ENCODE assay signal across 9 mouse cellular contexts in the genomic region with DNA sequence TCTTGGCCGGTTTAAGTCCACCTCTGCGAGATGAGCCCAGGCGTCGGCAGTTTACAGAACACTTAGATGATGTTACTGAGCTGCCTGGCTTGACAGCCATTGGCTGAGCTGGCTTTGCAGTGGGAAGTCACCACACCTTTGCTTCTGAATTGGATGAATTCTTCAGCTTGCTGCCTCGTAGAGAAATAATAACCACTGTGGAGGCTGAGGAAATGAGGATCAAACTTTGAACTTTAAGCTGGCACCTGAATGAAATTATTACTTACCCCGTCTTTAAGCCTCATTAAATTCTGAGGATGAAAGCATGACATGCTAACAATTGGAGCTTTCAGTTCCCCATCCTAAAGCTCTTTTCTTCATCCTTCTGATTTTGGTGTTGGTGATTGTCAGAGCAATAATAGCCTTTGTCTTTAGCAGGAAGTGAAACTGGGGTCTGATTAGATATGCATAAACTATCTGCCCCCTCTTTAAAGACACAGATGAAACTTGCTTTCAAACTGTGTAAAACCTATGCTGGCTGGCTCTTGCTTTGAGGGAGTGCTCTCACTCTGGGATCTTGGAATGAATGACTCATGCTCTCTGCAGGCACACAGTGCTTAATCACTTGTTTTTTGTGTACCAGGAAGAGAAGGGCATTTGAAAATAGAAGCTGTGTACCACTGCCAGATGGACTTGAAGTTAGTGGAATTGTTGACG. TPM values are rescaled to one million over a fixed set of nuclear protein-coding genes. Genes with fewer than 3 reads are reported as not detected.
DNase-seq lines count a peak whose midpoint lies in the region; ATAC-seq and TF ChIP-seq lines count a peak whose summit lies in the region.
"Had no signal": no experiment of that assay in that cellular context is flagged by ENCODE, and none has a peak within 500 bp of the region (broad histone marks: within the 10 kb centered on the region; RNA-seq: fewer than 3 reads in every experiment).

No protein-coding gene starts in this region.

- DNase-seq in left cerebral cortex, adult 11 months (ENCODE audit: low spot score) = peak; percentile 47
- DNase-seq in left cerebral cortex, postnatal 4 days = no peak
- peak; percentile 41 for DNase-seq in MEL (ENCODE audit: low read depth, low spot score)
- DNase-seq in cerebellum, adult 8-10 months = peak; percentile 62
- peak; percentile 78 for DNase-seq in lung, postnatal 25 days (ENCODE audit: low spot score)
- no peak for DNase-seq in gastrocnemius, postnatal 10 days

- TF ChIP-seq RAD21 in MEL (IDR thresholded peaks at IDR 0.05; ENCODE audit: low read depth, low read length) = no peak

- no peaks in the 10 kb centered on the region for H3K27me3 ChIP-seq in MEL (ENCODE audit: control insufficient read depth in 1 of 2, insufficient read depth in 2 of 2, low read length in 2 of 2)
- H3K27me3 ChIP-seq in heart, embryonic 14.5 days (ENCODE audit: control insufficient read depth, insufficient read depth, low read length) = no peaks in the 10 kb centered on the region
- no peaks in the 10 kb centered on the region for H3K27me3 ChIP-seq in midbrain, embryonic 16.5 days (ENCODE audit: control insufficient read depth, insufficient read depth, low read depth, low read length)
- H3K27me3 ChIP-seq: liver, embryonic 15.5 days had no signal

- 48% methylated on average over 7 of the region's 7 CpGs for WGBS in heart, embryonic 14.5 days
- 44% methylated on average over 7 of the region's 7 CpGs for WGBS in midbrain, embryonic 16.5 days

- no peak overlapping the region for H3K4me3 ChIP-seq in MEL (ENCODE audit: control insufficient read depth in 1 of 2, insufficient read depth in 1 of 2, low read depth in 2 of 2, low read length in 2 of 2)
- H3K4me3 ChIP-seq in heart, embryonic 14.5 days (ENCODE audit: control insufficient read depth in 1 of 2, insufficient read depth in 1 of 2, low read depth in 1 of 2, low read length in 2 of 2) = no peak overlapping the region
- H3K4me3 ChIP-seq in midbrain, embryonic 16.5 days (ENCODE audit: low read depth, low read length) = no peak overlapping the region
- H3K4me3 ChIP-seq: liver, embryonic 15.5 days had no signal

- H3K9ac ChIP-seq in MEL (ENCODE audit: control insufficient read depth, low read depth, low read length, poor library complexity, severe bottlenecking) = no peak overlapping the region
- 0 out of 2 replicates have a peak overlapping the region, but pooled peaks have one; percentile 21 for H3K9ac ChIP-seq in heart, embryonic 14.5 days (ENCODE audit: low read length)
- H3K9ac ChIP-seq in midbrain, embryonic 16.5 days (ENCODE audit: low read depth, low read length) = no peak overlapping the region
- H3K9ac ChIP-seq: liver, embryonic 15.5 days had no signal

- H3K36me3 ChIP-seq in MEL (ENCODE audit: control insufficient read depth in 1 of 2, insufficient read depth in 2 of 2, low read length in 2 of 2) = no peaks in the 10 kb centered on the region; a peak in 1 of 4 replicates
- H3K36me3 ChIP-seq in heart, embryonic 14.5 days (ENCODE audit: control insufficient read depth, insufficient read depth, low read length) = no peaks in the 10 kb centered on the region
- H3K36me3 ChIP-seq in midbrain, embryonic 16.5 days (ENCODE audit: control insufficient read depth, insufficient read depth, low read length) = no peaks in the 10 kb centered on the region
- H3K36me3 ChIP-seq: liver, embryonic 15.5 days had no signal

- TF ChIP-seq CTCF in MEL (IDR thresholded peaks at IDR 0.05 in 2 of 3, conservative IDR thresholded peaks at IDR 0.05 in 1 of 3; ENCODE audit: control insufficient read depth in 1 of 3, insufficient read depth in 1 of 3, low read depth in 2 of 3, low read length in 3 of 3, poor library complexity in 1 of 3, severe bottlenecking in 1 of 3) = no peak

- H3K9me3 ChIP-seq in MEL (replicated peaks; ENCODE audit: insufficient read depth, low read length) = no peaks in the 10 kb centered on the region
- no peaks in the 10 kb centered on the region for H3K9me3 ChIP-seq in heart, embryonic 14.5 days (ENCODE audit: control insufficient read depth, low read length)
- H3K9me3 ChIP-seq in midbrain, embryonic 16.5 days (replicated peaks; ENCODE audit: control insufficient read depth, low read length, poor library complexity, severe bottlenecking) = no peaks in the 10 kb centered on the region
- H3K9me3 ChIP-seq: liver, embryonic 15.5 days had no signal

- intact Hi-C loops in left cerebral cortex, postnatal 4 days (cut with DNase I) = loop anchor here (5.0 kb wide), 1 partner anchor 50 kb away; no protein-coding TSS in a partner anchor

- H3K79me2 ChIP-seq in MEL (ENCODE audit: control insufficient read depth, insufficient read depth, low read length, poor library complexity) = no peaks in the 10 kb centered on the region

- peak; percentile 61; the same call in 1 of the 2 replicates for ATAC-seq in heart, embryonic 14.5 days (ENCODE audit: insufficient number of reproducible peaks, insufficient read depth, low FRiP score, low read depth)
- ATAC-seq in midbrain, embryonic 16.5 days = no peak

- no peaks in the 10 kb centered on the region for H3K4me1 ChIP-seq in MEL (ENCODE audit: control insufficient read depth in 1 of 2, insufficient read depth in 2 of 2, low read length in 2 of 2)
- peaks cover 4 to 18% of the 10 kb centered on the region in 2 experiments for H3K4me1 ChIP-seq in heart, embryonic 14.5 days (ENCODE audit: control insufficient read depth in 2 of 2, insufficient read depth in 2 of 2, low read length in 2 of 2)
- no peaks in the 10 kb centered on the region for H3K4me1 ChIP-seq in midbrain, embryonic 16.5 days (ENCODE audit: control insufficient read depth, insufficient read depth, low read length)

- TF ChIP-seq POLR2A in MEL (IDR thresholded peaks at IDR 0.05; ENCODE audit: control insufficient read depth in 1 of 2, insufficient read depth in 1 of 2, low read depth in 1 of 2, low read length in 2 of 2, poor library complexity in 1 of 2) = no peak

- no peak overlapping the region for H3K27ac ChIP-seq in MEL (ENCODE audit: control insufficient read depth, low read depth, low read length)
- peak overlapping the region; percentile 63 to 67; a peak in 3 of 4 replicates for H3K27ac ChIP-seq in heart, embryonic 14.5 days (replicated peaks in 1 of 2; ENCODE audit: control insufficient read depth in 1 of 2, insufficient read depth in 1 of 2, low read depth in 2 of 2, low read length in 2 of 2)
- no peak overlapping the region for H3K27ac ChIP-seq in midbrain, embryonic 16.5 days (ENCODE audit: low read length)
- H3K27ac ChIP-seq: liver, embryonic 15.5 days had no signal

- no peak for TF ChIP-seq EP300 in MEL (IDR thresholded peaks at IDR 0.05; ENCODE audit: low read depth in 1 of 2, low read length in 2 of 2)

- H3K4me2 ChIP-seq in heart, embryonic 14.5 days (ENCODE audit: low read length) = peak overlapping the region; percentile 36
- H3K4me2 ChIP-seq in midbrain, embryonic 16.5 days (ENCODE audit: low read length) = no peak overlapping the region
- H3K4me2 ChIP-seq: liver, embryonic 15.5 days had no signal

TF ChIP-seq in MEL, 35 proteins besides CTCF, POLR2A, EP300 and RAD21:
- no peak for TF ChIP-seq POLR2AphosphoS5 (IDR thresholded peaks at IDR 0.05; ENCODE audit: borderline replicate concordance, low read depth, low read length)

RNA-seq across cellular contexts. Expression of a gene that starts 11.3 kb away (rescaled TPM):
- total RNA-seq in left cerebral cortex, postnatal 4 days (2021) = 100 to 1,000 TPM; 275 to 323 TPM
- 9.5 and 9.9 TPM in 2 replicates for total RNA-seq in MEL (2012; rRNA removed)
- polyA plus RNA-seq in MEL (2012; ENCODE audit: insufficient read depth in 1 of 2, insufficient read length in 2 of 2, low read depth in 1 of 2, low replicate concordance in 2 of 2, missing spikeins in 1 of 2) = 10 to 100 TPM in 1 of 2 experiments, not detected in 1; 14.3 TPM
- 15.6 and 17.3 TPM in 2 replicates for polyA plus RNA-seq in heart, embryonic 14.5 days (2014; fragmentation: Nextera tagmentation; extraction: Ambion mirVana)
- 459 and 536 TPM in 2 replicates for polyA plus RNA-seq in midbrain, embryonic 16.5 days (2015; fragmentation: Nextera tagmentation; extraction: Ambion mirVana)
- total RNA-seq in gastrocnemius, postnatal 10 days (2021) = 1 to 10 TPM; 5.0 to 7.2 TPM

Comparison
In these comparisons a context has a peak if more than half of its experiments do, and no peak if none do; other contexts are left out.
1. DNase-seq: peak in left cerebral cortex, adult 11 months (single experiment), MEL (single experiment), cerebellum, adult 8-10 months (single experiment) and lung, postnatal 25 days (single experiment); none in left cerebral cortex, postnatal 4 days (single experiment) and gastrocnemius, postnatal 10 days (single experiment).
2. H3K27ac ChIP-seq: peak in heart, embryonic 14.5 days (2 of 2); none in MEL (single experiment) and midbrain, embryonic 16.5 days (single experiment).
3. RNA of a gene that starts 11.3 kb away (total RNA-seq): 275 to 323 TPM in left cerebral cortex, postnatal 4 days; 9.5 to 9.9 TPM in MEL and 5.0 to 7.2 TPM in gastrocnemius, postnatal 10 days; every median in the first group is over 10 times any median in the second.